Mouse (Mus musculus) intestine, postnatal 0 days (tissue): ENCODE measurements at regions not wholly inside any gene's neighbourhood (a gene's known extent, or its start where the extent isn't known, plus 50 kb on each side); places are given as distances from the start of the nearest gene placed in this dataset.
A peak's percentile ranks its signal among the peaks of the same experiment; 100 is the strongest.

Experiments used
- ATAC-seq: fragments of 200-750 bp; cut with Nextera tagmentation; 2 replicates; pipeline ENCODE4 v1.8.0; 2017; ENCODE audit warnings: mild to moderate bottlenecking, moderate TSS enrichment, moderate library complexity
- H3K27ac ChIP-seq: fragments of 300-500 bp; sonication (generic); 2 replicates; pipeline ENCODE4 v1.5.1; 2014; ENCODE audit warnings: mild to moderate bottlenecking, low read depth, low read length, moderate library complexity
- H3K27me3 ChIP-seq: fragments of 300-500 bp; sonication (generic); replicated peaks from 2 replicates; pipeline ENCODE4 v1.6.1; 2014; ENCODE audit warnings: low read length, mixed read lengths; ENCODE audit not compliant: control insufficient read depth, insufficient read depth
- H3K36me3 ChIP-seq: fragments of 300-500 bp; sonication (generic); 2 replicates; pipeline ENCODE4 v1.6.1; 2014; ENCODE audit warnings: mild to moderate bottlenecking, moderate library complexity; ENCODE audit not compliant: control insufficient read depth, insufficient read depth
- H3K4me1 ChIP-seq: fragments of 300-500 bp; sonication (generic); replicated peaks from 2 replicates; pipeline ENCODE4 v1.6.1; 2014; ENCODE audit warnings: antibody characterized with exemption, low read length, mixed read lengths; ENCODE audit not compliant: control insufficient read depth, insufficient read depth
- H3K4me2 ChIP-seq: fragments of 300-500 bp; sonication (generic); replicated peaks from 2 replicates; pipeline ENCODE4 v1.6.1; 2014; ENCODE audit warnings: low read depth, mild to moderate bottlenecking, moderate library complexity
- H3K4me3 ChIP-seq: fragments of 300-500 bp; sonication (generic); 2 replicates; pipeline ENCODE4 v1.5.1; 2014; ENCODE audit warnings: low read depth, low read length
- H3K9ac ChIP-seq: fragments of 300-500 bp; sonication (generic); 2 replicates; pipeline ENCODE4 v1.6.1; 2014; ENCODE audit warnings: mild to moderate bottlenecking, low read depth, low read length
- H3K9me3 ChIP-seq: fragments of 300-500 bp; sonication (generic); 2 replicates; pipeline ENCODE4 v1.6.1; 2016; ENCODE audit warnings: mixed run types; ENCODE audit not compliant: control insufficient read depth
- CTCF ChIP-seq: sonication (generic); IDR thresholded peaks from 2 replicates; pipeline ENCODE4 v1.5.1; 2016; ENCODE audit warnings: low read depth, mild to moderate bottlenecking, control low read depth, antibody characterized with exemption, moderate library complexity
- WGBS: fragments of 180-500 bp; shearing (Covaris S2); extraction: QIAGEN DNeasy Blood & Tissue Kit; methylation state at CpG from one replicate; pipeline ENCODE4 v1.1.7; 2014; 5-methylcytosine and 5-hydroxymethylcytosine counted together

DNA sequence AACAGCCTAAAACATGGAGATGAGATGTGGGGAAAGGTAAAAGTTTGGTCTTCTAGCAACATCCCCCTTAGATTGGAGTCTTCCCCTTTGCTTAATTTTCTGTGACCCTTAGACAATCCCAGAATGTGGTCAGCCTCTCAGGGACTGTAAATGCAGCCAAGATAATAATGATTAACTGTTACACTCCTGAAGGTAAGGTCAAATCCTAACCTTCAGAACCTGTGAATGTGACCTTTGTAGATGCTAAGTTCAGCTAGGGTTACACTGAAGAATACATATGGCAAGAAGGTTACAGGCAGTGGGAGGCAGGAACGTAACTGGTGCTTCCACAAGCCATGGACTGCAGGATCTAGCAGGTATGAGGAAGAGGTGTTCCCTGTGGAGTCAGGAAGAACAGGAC is 1342.2 kb upstream of the A1bg start:
- no peak for TF ChIP-seq CTCF
- Histone ChIP-seq H3K9me3 (no peaks in the 10 kb centered on the region), H3K27ac (no peak overlapping the region), H3K27me3 (no peaks in the 10 kb centered on the region), H3K4me2 (no peak overlapping the region), H3K9ac (no peak overlapping the region), H3K4me1 (no peaks in the 10 kb centered on the region), H3K4me3 (no peak overlapping the region), H3K36me3 (no peaks in the 10 kb centered on the region)
- peak; percentile 36; the same call in 1 of the 2 replicates for ATAC-seq
- WGBS = 70% methylated on average over 1 of the region's 1 CpGs

DNA sequence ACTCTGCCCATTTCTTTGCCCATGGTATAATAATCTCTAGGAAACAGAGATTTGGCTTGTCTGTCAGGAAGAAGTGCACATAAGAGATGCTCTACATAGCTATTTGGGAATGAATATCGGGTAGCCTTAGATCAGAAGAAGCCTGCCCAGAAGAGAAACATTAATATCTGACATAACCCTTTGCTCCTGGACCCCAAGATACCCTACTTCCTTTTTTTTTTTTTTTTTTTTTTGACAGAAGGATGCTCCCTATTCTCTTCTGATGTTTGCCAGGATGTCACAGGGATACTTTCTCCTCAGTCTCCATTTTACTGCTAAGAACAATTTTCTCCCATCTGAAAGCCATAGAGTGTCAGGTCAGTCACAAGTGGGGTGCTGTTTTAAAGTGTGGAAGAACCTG is 1341.4 kb upstream of the A1bg start:
- H3K27ac ChIP-seq = no peak overlapping the region
- H3K9ac ChIP-seq = no peak overlapping the region
- H3K9me3 ChIP-seq = no peaks in the 10 kb centered on the region
- no peak overlapping the region for H3K4me2 ChIP-seq
- no peaks in the 10 kb centered on the region for H3K4me1 ChIP-seq
- no peak overlapping the region for H3K4me3 ChIP-seq
- no peaks in the 10 kb centered on the region for H3K27me3 ChIP-seq
- H3K36me3 ChIP-seq = no peaks in the 10 kb centered on the region
- ATAC-seq = no peak
- no peak for TF ChIP-seq CTCF
- 94% methylated on average over 1 of the region's 1 CpGs for WGBS

DNA sequence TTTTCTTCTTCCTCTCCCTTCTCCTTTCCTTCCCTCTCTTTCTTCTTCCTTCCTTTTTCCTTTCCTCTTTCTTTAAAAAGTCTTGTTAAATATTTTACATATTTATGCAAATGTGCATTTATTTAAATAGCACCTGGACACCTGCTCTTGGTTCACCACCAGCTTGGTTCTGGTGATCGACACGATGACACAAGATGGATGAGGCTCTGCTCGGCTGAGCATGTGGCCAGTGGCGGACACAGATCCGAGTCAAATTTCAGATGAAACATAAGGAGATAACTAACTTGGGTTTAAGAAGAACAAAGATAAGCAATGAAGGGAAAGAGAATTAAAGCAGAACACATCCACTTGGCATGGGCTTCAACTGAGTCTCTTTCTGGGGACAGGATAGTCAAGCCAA is 1339.7 kb upstream of the A1bg start:
- no peak for ATAC-seq
- WGBS = 84% methylated on average over 5 of the region's 5 CpGs
- Histone ChIP-seq H3K9ac (no peak overlapping the region), H3K9me3 (no peaks in the 10 kb centered on the region), H3K27me3 (no peaks in the 10 kb centered on the region), H3K36me3 (no peaks in the 10 kb centered on the region), H3K4me1 (no peaks in the 10 kb centered on the region), H3K27ac (no peak overlapping the region), H3K4me2 (no peak overlapping the region), H3K4me3 (no peak overlapping the region)
- TF ChIP-seq CTCF = no peak

DNA sequence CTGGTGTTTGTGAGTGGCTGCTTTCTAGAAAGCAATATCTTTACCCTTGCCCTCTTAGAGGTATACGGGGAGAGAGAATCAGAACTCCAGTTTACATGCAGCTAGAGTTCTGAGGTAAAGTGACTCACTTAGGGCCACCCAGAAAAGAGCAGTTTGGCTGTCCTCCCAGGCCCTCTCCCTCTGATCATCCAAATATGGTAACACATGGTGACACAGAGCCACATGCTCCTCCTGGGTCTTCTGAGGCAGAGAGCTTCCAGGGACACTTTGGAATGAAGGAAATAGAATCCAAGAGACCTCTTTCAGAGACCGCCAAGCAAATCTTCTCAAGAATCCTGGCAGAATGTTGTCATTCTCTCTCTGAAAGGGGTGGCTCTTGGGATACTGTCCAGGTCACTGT is 1338.7 kb upstream of the A1bg start:
- WGBS = 69% methylated on average over 2 of the region's 2 CpGs
- H3K27me3 ChIP-seq = no peaks in the 10 kb centered on the region
- no peaks in the 10 kb centered on the region for H3K36me3 ChIP-seq
- no peak for TF ChIP-seq CTCF
- H3K4me3 ChIP-seq = no peak overlapping the region
- H3K27ac ChIP-seq = no peak overlapping the region
- no peaks in the 10 kb centered on the region for H3K4me1 ChIP-seq
- no peak overlapping the region for H3K9ac ChIP-seq
- H3K4me2 ChIP-seq = no peak overlapping the region
- H3K9me3 ChIP-seq = no peaks in the 10 kb centered on the region
- ATAC-seq = no peak

DNA sequence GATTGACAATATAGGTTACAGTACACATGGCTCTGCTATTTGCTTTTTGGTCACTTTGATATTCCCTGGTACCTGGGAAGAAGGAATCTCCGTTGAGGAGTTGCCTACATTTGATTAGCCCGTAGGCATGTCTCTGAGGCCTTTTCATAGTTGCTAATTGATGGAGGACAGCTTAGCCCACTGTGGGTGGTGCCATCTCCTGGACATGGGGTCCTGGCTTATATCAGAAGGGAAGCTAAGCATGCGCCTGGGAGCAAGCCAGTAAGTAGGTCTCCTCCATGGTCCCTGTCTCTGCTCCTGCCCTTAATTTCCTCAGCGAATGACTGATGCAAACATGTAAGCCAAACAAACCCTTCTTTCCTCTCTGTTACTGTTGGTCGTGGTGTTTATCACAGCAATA is 1335.8 kb upstream of the A1bg start:
- Histone ChIP-seq H3K4me2 (no peak overlapping the region), H3K4me1 (no peaks in the 10 kb centered on the region), H3K9ac (no peak overlapping the region), H3K36me3 (no peaks in the 10 kb centered on the region), H3K4me3 (no peak overlapping the region), H3K9me3 (no peaks in the 10 kb centered on the region), H3K27me3 (no peaks in the 10 kb centered on the region), H3K27ac (no peak overlapping the region)
- ATAC-seq = no peak
- WGBS = 69% methylated on average over 5 of the region's 5 CpGs
- TF ChIP-seq CTCF = no peak

DNA sequence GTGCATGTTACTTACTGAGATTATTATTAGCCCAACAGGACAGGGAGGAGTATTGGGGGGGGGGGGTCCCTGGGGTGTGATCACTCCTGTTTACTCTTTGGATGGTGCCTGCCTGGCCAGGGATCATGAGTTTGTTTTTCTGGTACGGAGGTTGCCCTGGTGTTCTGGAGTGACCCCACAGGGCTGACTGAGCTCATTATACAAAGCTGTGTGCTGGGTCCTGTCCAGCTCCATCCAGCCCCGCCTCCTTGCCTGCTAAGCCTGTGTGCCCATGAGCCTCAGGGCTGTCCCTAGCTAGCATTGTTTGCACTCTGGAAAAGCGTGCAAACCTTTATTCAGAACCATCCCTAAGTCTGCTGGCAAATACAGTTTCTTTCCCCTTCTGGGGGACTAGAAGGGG is 1335.1 kb upstream of the A1bg start:
- Histone ChIP-seq H3K9ac (no peak overlapping the region), H3K27ac (no peak overlapping the region)
- no peak for ATAC-seq

DNA sequence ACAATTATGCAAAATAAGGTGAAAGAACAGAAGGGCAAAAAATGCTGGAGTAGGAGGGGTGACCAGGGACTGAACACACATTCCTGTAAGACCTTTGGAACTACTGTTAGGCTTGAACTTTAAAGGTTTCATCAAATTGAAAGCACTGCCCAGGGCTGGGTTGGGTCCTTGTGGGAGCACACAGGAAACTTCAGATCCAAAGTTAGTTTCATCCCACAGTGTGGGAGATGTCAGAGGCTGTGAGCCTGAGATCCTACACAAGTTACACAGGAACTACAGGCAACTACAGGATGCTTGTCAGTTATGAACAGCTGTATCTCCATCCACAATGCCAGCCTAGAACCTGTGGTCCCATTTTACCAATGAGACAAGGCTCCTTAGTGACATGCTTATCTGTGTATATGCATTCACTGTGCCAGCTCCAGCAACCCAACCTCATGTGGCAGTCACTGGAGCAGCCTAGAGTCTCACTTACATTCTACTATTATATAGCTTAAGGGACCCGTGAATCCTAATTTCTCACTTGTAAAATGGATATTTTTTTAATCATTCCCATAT is 1334.4 kb upstream of the A1bg start:
- TF ChIP-seq CTCF = no peak
- no peak overlapping the region for H3K4me3 ChIP-seq
- no peaks in the 10 kb centered on the region for H3K9me3 ChIP-seq
- no peak overlapping the region for H3K27ac ChIP-seq
- H3K36me3 ChIP-seq = no peaks in the 10 kb centered on the region
- WGBS = 96% methylated on average over 1 of the region's 1 CpGs
- no peaks in the 10 kb centered on the region for H3K4me1 ChIP-seq
- ATAC-seq = no peak
- H3K4me2 ChIP-seq = no peak overlapping the region
- H3K27me3 ChIP-seq = no peaks in the 10 kb centered on the region
- no peak overlapping the region for H3K9ac ChIP-seq

More for the DNA sequence above, 1335.1 kb upstream of the A1bg start:
- 35% methylated on average over 3 of the region's 3 CpGs for WGBS
- H3K36me3 ChIP-seq = no peaks in the 10 kb centered on the region
- no peak overlapping the region for H3K4me2 ChIP-seq
- H3K4me1 ChIP-seq = no peaks in the 10 kb centered on the region
- no peak overlapping the region for H3K4me3 ChIP-seq
- no peak for TF ChIP-seq CTCF
- no peaks in the 10 kb centered on the region for H3K9me3 ChIP-seq
- H3K27me3 ChIP-seq = no peaks in the 10 kb centered on the region
